Mouse (Mus musculus) midbrain, embryonic 13.5 days (tissue): ENCODE results near the gene Atf7ip. TPM values are rescaled to one million over a fixed set of nuclear protein-coding genes. Genes with fewer than 3 reads are reported as not detected.

ENCODE experiments used
- ATAC-seq: fragments of 200-750 bp; cut with Nextera tagmentation; 2 replicates; pipeline ENCODE4 v1.8.0; 2017; ENCODE audit warnings: mild to moderate bottlenecking, moderate TSS enrichment, moderate library complexity
- H3K27ac ChIP-seq: fragments of 300-500 bp; sonication (generic); 2 replicates; pipeline ENCODE4 v1.5.1; 2015; ENCODE audit warnings: inconsistent platforms, mild to moderate bottlenecking, moderate library complexity
- H3K27me3 ChIP-seq: fragments of 300-500 bp; sonication (generic); 2 replicates; pipeline ENCODE4 v1.6.1; 2015; ENCODE audit warnings: mild to moderate bottlenecking, inconsistent platforms
- H3K36me3 ChIP-seq: fragments of 300-500 bp; sonication (generic); 2 replicates; pipeline ENCODE4 v1.6.1; 2015; ENCODE audit warnings: mild to moderate bottlenecking, inconsistent platforms
- H3K4me1 ChIP-seq: fragments of 300-500 bp; sonication (generic); replicated peaks from 2 replicates; pipeline ENCODE4 v1.6.1; 2015; ENCODE audit warnings: inconsistent platforms
- H3K4me2 ChIP-seq: fragments of 300-500 bp; sonication (generic); replicated peaks from 2 replicates; pipeline ENCODE4 v1.6.1; 2015; ENCODE audit warnings: moderate library complexity, mild to moderate bottlenecking, inconsistent platforms
- H3K4me3 ChIP-seq: fragments of 300-500 bp; sonication (generic); replicated peaks from 2 replicates; pipeline ENCODE4 v1.5.1; 2015; ENCODE audit warnings: mild to moderate bottlenecking, inconsistent platforms
- H3K9ac ChIP-seq: fragments of 300-500 bp; sonication (generic); replicated peaks from 2 replicates; pipeline ENCODE4 v1.6.1; 2015; ENCODE audit warnings: mild to moderate bottlenecking, inconsistent platforms
- H3K9me3 ChIP-seq: fragments of 300-500 bp; sonication (generic); 2 replicates; pipeline ENCODE4 v1.6.1; 2016; ENCODE audit warnings: mild to moderate bottlenecking, inconsistent platforms
- WGBS: fragments of 180-500 bp; shearing (Covaris S2); methylation state at CpG from one replicate; pipeline ENCODE4 v1.1.7; 2015; 5-methylcytosine and 5-hydroxymethylcytosine counted together
- polyA plus RNA-seq: library from polyadenylated mRNA; unstranded; fragments of >200 nt; fragmentation: Nextera tagmentation; extraction: Ambion mirVana; gene quantifications from 2 replicates; pipeline ENCODE4 v1.2.1, GENCODE M21; 2015

Atf7ip gene
- polyA plus RNA-seq, 1 experiment from 2014 or later, result 49.9 TPM

DNA sequence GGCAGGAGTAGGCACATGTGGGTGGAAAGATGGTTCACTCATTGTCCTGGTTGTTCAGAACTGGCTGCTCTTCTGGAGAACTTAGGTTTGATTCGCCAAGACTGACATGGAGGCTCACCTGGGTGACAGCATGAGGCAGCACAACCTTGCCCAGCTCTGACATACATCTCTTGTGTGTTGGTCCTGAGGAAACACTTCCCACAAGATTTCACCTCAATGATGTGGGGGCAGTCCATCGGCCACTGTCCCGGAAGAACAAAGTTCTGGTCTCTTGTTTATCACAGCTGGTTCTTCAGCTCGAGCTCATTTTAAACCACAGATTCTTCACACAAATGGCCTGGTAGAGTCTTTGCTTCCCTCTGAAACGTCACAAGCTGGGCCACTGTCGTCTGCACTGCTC is 10.7 kb downstream of the Atf7ip start:
- no peak for ATAC-seq
- H3K27me3 ChIP-seq, result no peaks in the 10 kb centered on the region
- no peaks in the 10 kb centered on the region for H3K36me3 ChIP-seq
- H3K27ac ChIP-seq, result no peak overlapping the region
- no peak overlapping the region for H3K4me2 ChIP-seq
- 90% methylated on average over 6 of the region's 6 CpGs for WGBS
- peaks cover 4% of the 10 kb centered on the region; the same call in 1 of the 2 replicates for H3K4me1 ChIP-seq
- H3K9ac ChIP-seq, result no peak overlapping the region
- H3K9me3 ChIP-seq, result peaks cover 9% of the 10 kb centered on the region
- no peak overlapping the region for H3K4me3 ChIP-seq

DNA sequence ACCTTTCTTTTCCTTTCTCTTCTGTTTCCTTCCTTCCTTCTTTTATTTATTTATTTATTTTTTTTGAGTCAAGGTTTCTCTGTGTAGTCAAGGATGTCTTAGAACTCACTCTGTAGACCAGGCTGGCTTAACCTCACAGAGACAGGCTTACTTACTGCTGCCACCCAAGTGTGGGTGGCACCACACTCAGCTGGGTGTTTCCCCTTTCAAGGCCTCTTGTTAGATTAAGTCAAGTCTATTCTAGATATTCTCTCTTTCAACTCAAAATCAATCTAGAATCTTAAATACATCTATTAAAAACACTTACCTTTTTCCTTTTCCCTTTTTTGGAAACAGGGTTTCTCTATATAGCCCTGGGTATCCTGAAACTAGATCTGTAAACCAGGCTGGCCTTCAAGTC is 11.3 kb downstream of the Atf7ip start:
- H3K4me1 ChIP-seq, result peaks cover 4% of the 10 kb centered on the region; the same call in 1 of the 2 replicates
- H3K4me2 ChIP-seq, result no peak overlapping the region
- peaks cover 2% of the 10 kb centered on the region; the same call in 1 of the 2 replicates for H3K36me3 ChIP-seq
- H3K27ac ChIP-seq, result no peak overlapping the region
- no peak for ATAC-seq
- H3K4me3 ChIP-seq, result no peak overlapping the region
- H3K9me3 ChIP-seq, result peaks cover 9% of the 10 kb centered on the region
- no peak overlapping the region for H3K9ac ChIP-seq
- no peaks in the 10 kb centered on the region for H3K27me3 ChIP-seq

DNA sequence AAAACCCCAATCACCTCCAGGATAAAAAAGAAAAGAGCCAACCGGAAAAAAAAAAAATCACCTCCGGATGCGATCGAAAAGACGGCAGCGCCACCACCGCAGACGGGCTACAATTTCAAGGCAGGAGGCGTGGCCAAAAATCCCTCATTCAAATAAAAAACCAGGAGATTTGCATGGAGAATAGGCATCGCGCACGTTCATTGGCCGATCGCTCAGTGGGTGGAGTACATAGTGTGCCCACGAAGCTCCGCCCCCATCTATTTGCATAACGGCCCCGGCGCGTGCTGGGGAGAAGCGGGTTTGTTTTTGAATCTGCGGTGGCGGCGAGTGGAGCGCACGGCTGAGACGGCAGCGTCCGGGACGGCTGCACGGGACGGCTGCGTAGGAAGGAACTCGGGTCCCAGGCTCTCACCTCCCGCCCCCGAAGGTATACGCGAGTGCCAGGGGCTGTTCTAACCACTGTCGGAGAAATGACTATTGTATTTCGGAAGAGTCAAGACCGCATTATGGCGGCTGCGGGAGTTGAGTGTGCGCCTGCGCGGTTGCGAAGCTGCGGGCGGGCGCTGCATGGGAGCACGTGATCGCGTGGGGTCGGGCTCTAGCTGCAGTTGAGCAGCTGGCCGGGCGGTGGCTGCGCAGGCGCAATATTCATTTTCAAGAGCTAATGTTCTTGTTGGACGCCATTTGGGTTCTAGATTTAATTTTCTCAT is 12.7 kb downstream of the Atf7ip start:
- H3K9ac ChIP-seq, result peak overlapping the region; percentile 65
- H3K4me2 ChIP-seq, result peak overlapping the region; percentile 43
- peaks cover 4% of the 10 kb centered on the region; the same call in 1 of the 2 replicates for H3K4me1 ChIP-seq
- ATAC-seq, result peak; percentile 98
- under 1% methylated on average over 59 of the region's 59 CpGs for WGBS
- H3K27ac ChIP-seq, result peak overlapping the region; percentile 94
- peaks cover 12% of the 10 kb centered on the region for H3K36me3 ChIP-seq
- no peaks in the 10 kb centered on the region for H3K27me3 ChIP-seq
- peak overlapping the region; percentile 51 for H3K4me3 ChIP-seq
- peaks cover 9% of the 10 kb centered on the region for H3K9me3 ChIP-seq

DNA sequence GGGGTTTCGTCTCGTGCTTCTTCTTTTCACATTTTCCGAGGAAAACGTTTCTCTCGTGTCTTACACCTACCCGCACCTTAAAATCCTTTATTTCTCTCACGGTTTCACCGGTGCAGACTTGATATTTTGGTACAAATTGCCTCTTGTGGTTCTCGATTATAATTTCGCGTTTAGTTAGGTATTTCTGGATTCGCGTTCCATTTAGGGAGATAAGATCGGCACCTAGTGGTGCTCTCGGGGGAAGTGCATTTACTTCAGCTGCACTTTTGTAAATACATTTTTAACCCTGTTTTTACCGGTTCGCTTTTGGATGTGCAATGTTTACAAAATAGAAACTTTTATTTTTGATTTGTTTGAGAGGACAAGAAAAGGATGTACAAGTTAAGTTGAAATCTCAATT is 13.3 kb downstream of the Atf7ip start:
- Histone ChIP-seq H3K9me3 (peaks cover 4% of the 10 kb centered on the region; the same call in 1 of the 2 replicates), H3K4me3 (peak overlapping the region; percentile 51), H3K9ac (peak overlapping the region; percentile 65), H3K27me3 (no peaks in the 10 kb centered on the region), H3K4me1 (peaks cover 4% of the 10 kb centered on the region; the same call in 1 of the 2 replicates), H3K4me2 (peak overlapping the region; percentile 43), H3K27ac (peak overlapping the region; percentile 94), H3K36me3 (peaks cover 13% of the 10 kb centered on the region)
- WGBS, result 2% methylated on average over 17 of the region's 17 CpGs
- no peak for ATAC-seq

DNA sequence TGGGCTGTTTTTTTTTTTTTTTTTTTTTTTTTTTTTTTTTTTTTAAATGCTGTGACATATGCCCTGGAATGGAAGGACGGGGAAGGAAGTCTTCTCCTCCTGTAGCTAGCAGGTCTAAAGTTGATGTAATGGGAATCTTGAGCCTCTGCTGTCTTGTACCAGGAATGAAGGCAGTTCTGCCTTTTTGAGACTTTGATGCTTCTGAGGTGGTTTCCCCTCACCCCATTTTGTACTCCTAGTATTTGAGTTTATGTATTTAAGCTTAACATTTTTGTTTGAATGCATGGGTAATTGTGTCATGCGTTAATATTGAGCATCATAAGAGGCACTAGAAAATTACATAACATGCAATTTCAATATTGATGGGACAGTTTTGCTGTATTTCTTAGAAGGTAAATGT is 14.4 kb downstream of the Atf7ip start:
- H3K4me2 ChIP-seq, result peak overlapping the region; percentile 39
- H3K36me3 ChIP-seq, result peaks cover 22% of the 10 kb centered on the region

DNA sequence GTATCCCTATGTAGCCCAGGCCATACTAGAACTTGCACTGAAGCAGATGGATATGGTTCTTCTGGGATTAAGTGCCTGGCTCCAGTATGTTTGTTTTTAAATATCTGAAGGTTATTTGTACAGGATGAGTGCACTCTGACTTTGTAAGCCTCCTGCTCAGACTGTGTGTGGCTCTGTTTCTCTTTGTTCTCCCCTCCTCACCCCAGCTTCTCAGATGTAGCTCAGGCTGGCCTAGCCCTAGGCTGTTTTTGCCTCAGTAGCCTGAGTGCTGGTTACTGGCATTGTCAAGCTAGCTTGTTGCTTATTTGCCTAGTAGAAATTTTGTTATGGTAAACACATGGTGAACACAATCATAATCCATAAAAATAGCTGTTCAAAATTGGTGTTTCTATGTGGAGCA is 15.7 kb downstream of the Atf7ip start:
- peaks cover 4% of the 10 kb centered on the region; the same call in 1 of the 2 replicates for H3K4me1 ChIP-seq
- H3K27me3 ChIP-seq, result no peaks in the 10 kb centered on the region
- no peak overlapping the region for H3K9ac ChIP-seq
- H3K9me3 ChIP-seq, result no peaks in the 10 kb centered on the region
- ATAC-seq, result no peak
- no peak overlapping the region for H3K4me3 ChIP-seq
- H3K4me2 ChIP-seq, result no peak overlapping the region
- H3K27ac ChIP-seq, result no peak overlapping the region
- H3K36me3 ChIP-seq, result peaks cover 28% of the 10 kb centered on the region

More for the DNA sequence above, 14.4 kb downstream of the Atf7ip start:
- Histone ChIP-seq H3K27ac (no peak overlapping the region), H3K4me1 (peaks cover 4% of the 10 kb centered on the region; the same call in 1 of the 2 replicates), H3K9ac (no peak overlapping the region), H3K4me3 (peak overlapping the region; percentile 18; the same call in 1 of the 2 replicates), H3K27me3 (no peaks in the 10 kb centered on the region), H3K9me3 (no peaks in the 10 kb centered on the region)
- 81% methylated on average over 2 of the region's 2 CpGs for WGBS
- ATAC-seq, result no peak

DNA sequence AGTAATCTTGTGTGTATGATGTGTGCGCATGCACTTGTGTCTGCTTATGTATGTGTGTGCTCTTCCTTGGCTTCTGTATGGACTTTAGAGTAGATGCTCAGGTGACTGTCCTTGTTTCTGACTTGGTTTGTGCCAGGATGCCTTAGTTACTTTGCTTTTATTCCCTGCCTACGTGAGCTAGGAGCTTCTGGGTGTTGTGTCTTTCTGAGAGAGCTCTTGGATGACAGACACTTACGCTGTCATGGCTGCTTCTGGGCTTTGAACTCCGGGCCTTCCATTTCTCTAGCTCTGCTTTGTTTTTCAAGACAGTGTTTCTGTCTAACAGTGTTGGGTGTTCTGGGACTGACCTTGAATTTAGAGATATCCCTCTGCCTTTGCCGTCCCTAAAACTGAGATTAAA is 16.7 kb downstream of the Atf7ip start:
- Histone ChIP-seq H3K27ac (no peak overlapping the region), H3K36me3 (peaks cover 28% of the 10 kb centered on the region), H3K27me3 (no peaks in the 10 kb centered on the region), H3K4me1 (peaks cover 4% of the 10 kb centered on the region; the same call in 1 of the 2 replicates), H3K9me3 (no peaks in the 10 kb centered on the region), H3K4me2 (no peak overlapping the region), H3K4me3 (no peak overlapping the region), H3K9ac (no peak overlapping the region)
- no peak for ATAC-seq
- WGBS, result 95% methylated on average over 5 of the region's 5 CpGs

DNA sequence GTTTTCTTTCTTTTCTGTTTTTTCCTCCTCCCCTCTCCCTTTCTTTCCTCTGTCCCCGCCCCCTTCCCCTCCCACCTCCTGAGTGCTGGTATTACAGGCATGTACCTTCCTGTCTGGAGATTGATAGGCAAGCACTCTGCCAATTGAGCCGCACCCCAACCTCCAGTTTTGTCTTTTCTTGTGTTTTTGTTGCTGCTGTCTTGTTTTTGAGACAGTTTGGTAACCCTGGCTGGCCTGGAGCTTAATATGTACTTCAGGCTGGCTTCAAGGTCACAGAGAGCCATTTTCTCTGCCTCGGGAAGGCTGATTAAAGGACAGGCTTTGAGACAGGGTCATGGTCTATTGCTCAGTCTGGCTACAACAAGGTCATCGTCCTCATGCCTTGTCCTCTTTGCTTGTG is 18.8 kb downstream of the Atf7ip start:
- Histone ChIP-seq H3K9ac (no peak overlapping the region), H3K9me3 (no peaks in the 10 kb centered on the region), H3K27me3 (no peaks in the 10 kb centered on the region), H3K4me1 (peaks cover 4% of the 10 kb centered on the region; the same call in 1 of the 2 replicates), H3K27ac (no peak overlapping the region), H3K4me3 (no peak overlapping the region), H3K36me3 (peaks cover 37% of the 10 kb centered on the region), H3K4me2 (no peak overlapping the region)
- no peak for ATAC-seq
- 92% methylated on average over 4 of the region's 4 CpGs for WGBS

DNA sequence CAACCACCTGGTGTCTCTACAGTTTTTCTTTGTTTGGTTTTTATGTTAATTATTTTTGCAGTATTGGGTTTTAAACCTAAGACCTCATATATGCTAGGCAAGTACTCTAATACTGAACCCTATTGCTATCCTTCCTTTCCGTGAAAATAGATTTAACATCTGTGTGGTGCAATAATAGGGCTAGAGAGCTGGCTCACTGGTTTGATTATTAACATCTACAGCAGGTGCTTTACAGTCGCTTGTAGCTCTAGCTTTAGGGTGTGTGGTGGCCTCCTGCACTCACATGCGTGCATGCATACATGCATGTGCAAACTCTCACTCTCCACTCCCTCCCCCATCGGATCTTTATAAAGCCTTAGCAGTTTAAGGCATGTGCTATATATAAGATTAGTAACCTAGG is 19.6 kb downstream of the Atf7ip start:
- 96% methylated on average over 4 of the region's 4 CpGs for WGBS
- Histone ChIP-seq H3K4me3 (no peak overlapping the region), H3K4me1 (peaks cover 4% of the 10 kb centered on the region; the same call in 1 of the 2 replicates)

DNA sequence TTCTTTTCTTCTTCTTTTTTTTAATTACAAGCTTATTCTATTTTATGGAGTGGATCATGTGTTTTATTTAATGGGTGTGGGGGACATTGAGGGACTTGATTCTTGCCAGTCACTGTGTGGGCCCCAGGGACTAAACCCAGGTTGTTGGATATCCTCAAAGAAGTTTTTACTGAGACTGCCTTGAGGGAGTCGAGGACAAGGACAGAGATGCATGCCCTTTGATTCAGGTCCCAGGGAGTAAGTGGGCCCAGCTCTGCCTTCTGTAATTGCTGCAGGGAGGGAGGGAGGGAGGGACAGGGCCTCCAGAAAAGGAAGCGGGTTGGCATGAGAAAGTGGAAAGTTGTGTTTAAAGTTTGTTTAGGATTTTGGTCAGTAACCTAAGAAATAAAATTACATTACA is 23.2 kb downstream of the Atf7ip start:
- Histone ChIP-seq H3K4me2 (no peak overlapping the region), H3K9ac (no peak overlapping the region), H3K36me3 (peaks cover 24% of the 10 kb centered on the region), H3K4me3 (no peak overlapping the region), H3K27ac (no peak overlapping the region), H3K4me1 (peaks cover 12% of the 10 kb centered on the region), H3K27me3 (no peaks in the 10 kb centered on the region), H3K9me3 (no peaks in the 10 kb centered on the region)
- WGBS, result 58% methylated on average over 2 of the region's 2 CpGs
- ATAC-seq, result no peak

More for the DNA sequence above, 19.6 kb downstream of the Atf7ip start:
- Histone ChIP-seq H3K4me2 (no peak overlapping the region), H3K27ac (no peak overlapping the region), H3K9ac (no peak overlapping the region), H3K9me3 (no peaks in the 10 kb centered on the region), H3K27me3 (no peaks in the 10 kb centered on the region), H3K36me3 (peaks cover 37% of the 10 kb centered on the region)
- ATAC-seq, result no peak

DNA sequence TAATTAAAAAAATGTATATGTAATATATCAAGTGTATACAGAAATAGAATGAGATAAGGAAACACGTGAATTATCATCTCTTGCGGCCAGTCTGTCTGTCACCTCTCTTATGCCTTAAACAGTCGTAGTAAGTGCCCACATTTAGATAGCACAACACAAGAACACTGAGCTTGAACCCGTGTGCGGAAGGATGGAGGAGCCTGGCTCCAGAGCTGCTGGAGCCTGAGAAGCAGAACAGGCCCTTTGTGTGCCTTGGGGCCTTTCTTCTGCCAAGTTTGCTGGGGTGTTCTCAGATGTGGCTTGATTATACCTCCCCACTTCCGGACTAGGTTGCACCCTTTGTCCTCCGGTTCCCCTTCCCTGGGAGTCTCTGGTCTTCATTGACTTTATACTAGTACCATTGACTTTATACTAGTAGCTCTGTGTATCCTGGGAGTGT is 25.8 kb downstream of the Atf7ip start:
- Histone ChIP-seq H3K27me3 (no peaks in the 10 kb centered on the region), H3K27ac (peak overlapping the region; percentile 95), H3K4me3 (no peak overlapping the region), H3K36me3 (peaks cover 9% of the 10 kb centered on the region; the same call in 1 of the 2 replicates), H3K9me3 (no peaks in the 10 kb centered on the region), H3K9ac (peak overlapping the region; percentile 19; the same call in 1 of the 2 replicates), H3K4me1 (peaks cover 31% of the 10 kb centered on the region), H3K4me2 (no peak overlapping the region)
- WGBS, result 55% methylated on average over 7 of the region's 7 CpGs
- ATAC-seq, result no peak

DNA sequence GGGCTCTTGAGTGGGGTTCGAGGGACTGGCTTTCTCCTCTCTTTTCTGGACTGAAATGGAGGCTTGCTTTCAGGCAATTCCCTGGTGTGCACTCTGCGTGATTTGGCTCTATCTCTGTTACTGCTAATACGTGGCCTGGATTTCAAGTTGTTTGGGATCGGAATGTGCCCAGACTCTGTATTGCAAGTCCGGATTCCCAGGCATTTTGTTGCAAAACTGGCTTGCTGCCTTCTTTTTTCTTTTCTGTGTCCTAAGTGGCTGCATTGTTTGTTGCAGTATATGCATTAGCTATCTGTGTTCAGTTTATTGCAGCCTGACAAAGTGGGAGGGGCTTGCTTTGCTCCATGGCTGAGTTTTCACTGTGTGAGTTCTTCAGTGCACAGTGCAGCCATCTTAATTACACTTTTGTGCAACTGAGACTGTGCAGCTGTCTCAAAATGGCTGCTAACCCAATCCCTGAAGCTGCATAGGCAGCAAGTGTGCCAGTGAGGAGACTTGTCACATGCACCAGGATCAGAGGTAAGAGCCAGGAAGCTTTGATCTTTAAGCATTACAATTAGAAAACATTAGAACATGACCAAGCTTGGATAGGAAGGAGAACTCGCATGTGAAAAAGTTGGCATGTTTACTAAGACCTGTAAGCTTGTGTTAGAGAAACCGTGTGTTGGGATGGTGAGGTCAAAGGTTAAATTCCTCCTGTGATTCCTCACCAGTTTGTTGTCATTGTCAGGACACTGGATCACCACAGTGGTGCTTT is 26.7 kb downstream of the Atf7ip start:
- peak overlapping the region; percentile 44 for H3K4me2 ChIP-seq
- H3K27me3 ChIP-seq, result no peaks in the 10 kb centered on the region
- peaks cover 13% of the 10 kb centered on the region for H3K36me3 ChIP-seq
- peaks cover 31% of the 10 kb centered on the region for H3K4me1 ChIP-seq
- ATAC-seq, result peak; percentile 96
- H3K9me3 ChIP-seq, result no peaks in the 10 kb centered on the region
- 4% methylated on average over 7 of the region's 7 CpGs for WGBS
- peak overlapping the region; percentile 28 for H3K4me3 ChIP-seq
- H3K9ac ChIP-seq, result peak overlapping the region; percentile 10; the same call in 1 of the 2 replicates
- peak overlapping the region; percentile 92 for H3K27ac ChIP-seq
